Mouse (Mus musculus) left cerebral cortex, postnatal 10 days (tissue): ENCODE results near the gene Dcun1d3. TPM values are rescaled to one million over a fixed set of nuclear protein-coding genes. Genes with fewer than 3 reads are reported as not detected.

ENCODE experiments used
- DNase-seq, 2 experiments: peaks; one replicate each; pipeline ENCODE4 v3.0.0; 2021 to 2022; ENCODE audit warnings: low spot score in 2 of 2, mixed read lengths in 1 of 2; ENCODE audit errors: extremely low spot score in 1 of 2
- intact Hi-C: fragments of 180-260 bp; cut with DNase I; formaldehyde crosslinking; loops from one replicate; pipeline ENCODE4 v1.15.1; 2025
- total RNA-seq, 2 experiments: library from RNA; stranded (reverse); gene quantifications; 2 replicates each; pipeline ENCODE4 v1.2.3; 2021

Dcun1d3 gene
- total RNA-seq, result 10 to 100 TPM; 19.5 to 26.5 TPM

DNA sequence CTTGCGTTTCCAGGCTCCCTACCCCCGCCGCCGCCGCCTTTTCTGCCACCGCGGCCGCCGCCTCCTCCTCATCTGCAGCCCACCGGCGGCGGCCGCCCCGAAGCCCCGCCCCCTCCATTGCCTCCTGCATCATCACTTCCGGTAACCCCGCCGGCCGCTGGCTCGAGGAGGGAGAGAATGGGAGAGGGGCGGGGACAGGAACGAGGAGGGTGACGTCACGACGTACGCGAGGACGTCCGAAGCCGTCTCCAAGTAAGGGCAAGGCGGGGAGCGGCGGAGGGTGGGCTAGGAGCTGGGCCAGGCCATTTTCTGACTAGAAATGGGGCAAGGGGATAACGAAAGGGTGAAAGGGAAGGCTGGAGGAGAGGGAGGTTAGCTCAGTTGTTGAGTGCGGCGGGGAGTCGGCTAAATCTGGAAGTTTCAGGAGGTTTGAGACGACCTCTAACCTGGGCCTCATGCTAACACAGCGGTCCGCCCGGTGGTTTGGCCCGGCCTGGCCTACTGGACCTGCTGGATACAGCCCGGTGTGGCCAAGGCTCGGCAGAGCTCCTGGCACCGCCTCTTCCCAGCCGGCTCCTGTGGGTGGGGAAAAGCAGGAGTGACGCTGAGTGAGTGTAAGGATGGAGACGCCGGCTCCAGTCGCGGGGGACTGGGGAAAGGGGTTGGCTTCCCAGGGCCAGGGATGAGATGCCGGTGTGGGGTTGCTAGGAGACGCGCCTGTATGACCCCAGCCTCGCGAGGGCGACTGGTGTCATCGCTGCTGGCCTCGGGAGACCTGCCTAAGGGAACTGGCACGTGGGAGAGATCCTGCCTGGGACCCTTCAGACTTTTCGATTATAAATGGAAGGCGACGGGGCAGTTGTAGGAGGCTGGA, at the start of gene Dcun1d3, which contains the start of gene Lyrm1:
Gene Dcun1d3 (minus strand): TSS at position 660 of the 874 bp plus-strand sequence.
Gene Lyrm1 (plus strand): TSS at position 223 of the 874 bp plus-strand sequence.
- intact Hi-C loops, result loop anchor here (5.0 kb wide), 1 partner anchor 34 kb away; no protein-coding TSS in a partner anchor
- peak; percentile 99 to 100 for DNase-seq

DNA sequence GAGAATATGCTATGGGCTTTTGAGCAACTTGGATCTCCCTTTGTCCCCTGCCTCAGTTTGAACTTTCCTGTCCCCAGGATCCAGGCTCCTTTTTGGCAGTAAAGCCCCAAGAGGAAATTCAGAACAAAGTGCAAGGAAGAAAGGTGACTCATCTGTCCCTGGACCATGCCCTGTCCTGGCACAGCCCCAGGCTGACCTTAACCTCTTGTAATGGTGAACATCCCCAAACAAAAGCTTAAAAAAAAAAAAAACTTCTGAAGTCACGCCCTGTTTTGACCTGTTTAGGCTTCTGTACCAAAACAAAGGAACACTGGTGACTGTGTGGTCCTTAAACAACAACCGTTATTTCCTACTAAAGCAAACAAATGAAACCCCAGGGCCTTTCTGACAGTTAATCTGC, 45.5 kb upstream of the Dcun1d3 start:
- peak in 1 of 2 experiments; percentile 80 for DNase-seq
- intact Hi-C loops, result no loop called here

DNA sequence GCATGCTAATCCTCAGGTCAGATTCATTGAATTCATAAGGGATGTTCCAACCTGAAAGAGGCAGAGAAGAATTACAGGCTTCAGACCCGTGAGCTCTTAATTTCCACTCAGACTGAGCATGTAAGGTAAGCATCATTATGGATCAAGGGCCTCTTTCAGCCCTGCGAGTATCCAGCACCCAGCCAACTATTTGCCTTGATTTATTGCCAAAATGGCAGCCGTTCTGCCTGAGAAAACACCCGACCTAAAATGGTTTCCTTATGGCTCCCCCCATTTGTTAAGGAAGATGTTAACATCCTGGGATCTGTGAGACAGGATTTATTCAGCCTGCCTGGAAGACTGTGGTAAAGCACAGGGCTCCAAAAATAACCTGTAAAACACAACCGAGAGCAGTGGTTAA, 40.9 kb upstream of the Dcun1d3 start:
- intact Hi-C loops, result no loop called here
- no peak for DNase-seq

DNA sequence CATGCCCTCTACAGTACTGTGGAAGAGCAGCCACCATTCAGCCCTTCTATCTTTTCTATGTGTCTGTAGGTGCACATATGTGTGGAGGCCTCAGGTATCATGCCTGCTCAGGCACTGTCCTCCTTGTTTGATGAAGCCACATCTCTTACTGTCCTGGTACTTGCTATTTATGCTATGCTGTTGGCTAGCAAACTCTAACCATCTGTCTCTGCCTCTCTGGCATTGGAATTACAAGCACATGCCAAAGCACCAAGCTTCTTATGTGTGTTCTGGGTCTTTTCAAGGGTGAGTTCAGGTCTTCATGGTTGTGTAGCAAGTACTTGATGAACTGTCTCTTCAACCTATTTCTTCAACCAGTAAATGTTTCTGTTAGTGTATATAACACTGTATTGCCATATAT, 40.2 kb upstream of the Dcun1d3 start:
- intact Hi-C loops, result no loop called here

DNA sequence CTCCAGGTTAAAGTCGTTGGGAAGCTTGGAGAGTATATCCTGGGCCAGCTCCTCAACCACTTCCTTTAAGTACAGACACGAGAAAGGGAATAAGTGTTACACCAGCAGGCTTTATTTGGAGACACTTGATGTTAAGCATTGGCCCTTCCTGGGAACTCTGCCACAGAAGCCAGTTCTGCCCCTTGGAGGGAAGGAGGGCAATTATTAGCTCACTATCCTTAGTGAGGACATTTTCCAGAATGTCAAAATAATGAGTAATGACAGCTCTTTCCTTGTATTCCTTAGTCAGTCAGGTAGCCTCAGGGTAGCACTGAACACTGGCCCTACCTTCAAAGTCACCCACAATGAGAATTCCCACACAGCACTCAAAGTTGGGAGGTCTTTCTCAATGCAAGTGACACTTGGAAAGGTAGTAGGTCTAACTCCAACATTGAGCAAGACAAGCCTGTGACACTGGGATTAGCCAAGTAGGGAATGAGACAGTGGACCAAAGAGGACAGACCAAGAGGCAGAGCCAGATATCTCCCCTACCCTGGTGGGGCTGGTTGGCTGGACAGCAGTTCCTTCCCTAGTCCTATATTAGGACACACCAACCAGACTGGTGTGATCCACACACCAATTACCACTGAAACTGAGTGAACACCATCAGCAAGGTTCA, 32.8 kb upstream of the Dcun1d3 start:
- intact Hi-C loops, result no loop called here

More for the DNA sequence above, 40.2 kb upstream of the Dcun1d3 start:
- no peak for DNase-seq

DNA sequence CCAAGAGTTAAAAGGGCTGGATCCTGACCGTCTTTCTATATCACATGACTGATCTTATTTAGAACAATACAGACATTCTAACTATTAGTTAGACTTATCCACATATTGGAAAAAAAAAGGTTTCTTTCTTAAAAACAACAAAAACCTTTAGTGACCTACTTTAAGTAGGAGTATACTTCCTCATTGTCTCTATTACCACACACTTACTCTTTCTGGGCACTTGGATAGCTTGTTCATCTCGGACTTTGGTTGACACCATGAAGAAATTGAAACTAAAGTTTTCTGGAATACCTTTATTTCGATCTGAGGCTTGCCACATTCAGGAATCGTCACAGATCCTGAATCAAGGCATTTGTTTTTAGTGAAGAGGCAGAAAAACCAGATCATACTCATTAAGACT, 25.0 kb upstream of the Dcun1d3 start:
- intact Hi-C loops, result no loop called here
- DNase-seq, result no peak

More for the DNA sequence above, 32.8 kb upstream of the Dcun1d3 start:
- no peak for DNase-seq

DNA sequence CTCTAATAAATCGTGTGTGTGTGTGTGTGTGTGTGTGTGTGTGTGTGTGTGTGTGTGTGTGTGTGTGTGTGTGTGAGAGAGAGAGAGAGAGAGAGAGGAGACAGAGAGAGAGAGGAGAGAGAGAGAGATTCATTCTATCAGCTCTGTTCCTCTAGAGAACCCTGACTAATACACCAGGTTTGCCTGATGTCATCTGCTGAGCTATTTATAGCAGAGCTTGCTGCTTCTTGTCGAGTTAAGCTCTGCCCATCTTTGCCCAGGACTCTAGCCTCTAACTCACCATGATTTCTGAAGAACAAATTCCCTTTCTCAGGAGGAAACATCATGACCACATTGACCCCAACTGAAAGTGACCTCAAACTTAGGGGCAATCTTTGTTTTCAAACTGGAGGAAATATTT, 24.4 kb upstream of the Dcun1d3 start:
- no peak for DNase-seq

DNA sequence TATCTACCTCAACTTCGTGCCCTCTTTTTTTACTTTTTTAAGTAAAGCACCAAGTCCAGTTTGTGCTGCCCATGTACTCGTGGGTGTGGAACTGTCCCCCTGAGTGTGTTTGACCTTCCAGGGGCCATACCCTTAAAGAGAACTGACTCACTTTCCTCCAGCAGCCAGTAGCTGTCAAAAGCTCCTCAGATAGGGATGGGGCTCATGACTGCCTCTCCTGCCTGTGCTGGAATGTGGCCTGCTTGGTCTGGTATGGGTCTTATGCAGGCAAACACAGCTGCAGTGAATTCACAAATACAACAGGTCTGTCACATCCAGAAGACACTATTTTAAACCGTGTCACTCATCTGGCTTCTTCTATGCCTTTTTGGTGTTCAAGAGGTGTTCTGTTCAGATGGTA, 15.6 kb upstream of the Dcun1d3 start:
- intact Hi-C loops, result no loop called here
- DNase-seq, result no peak

More for the DNA sequence above, 24.4 kb upstream of the Dcun1d3 start:
- intact Hi-C loops, result no loop called here

DNA sequence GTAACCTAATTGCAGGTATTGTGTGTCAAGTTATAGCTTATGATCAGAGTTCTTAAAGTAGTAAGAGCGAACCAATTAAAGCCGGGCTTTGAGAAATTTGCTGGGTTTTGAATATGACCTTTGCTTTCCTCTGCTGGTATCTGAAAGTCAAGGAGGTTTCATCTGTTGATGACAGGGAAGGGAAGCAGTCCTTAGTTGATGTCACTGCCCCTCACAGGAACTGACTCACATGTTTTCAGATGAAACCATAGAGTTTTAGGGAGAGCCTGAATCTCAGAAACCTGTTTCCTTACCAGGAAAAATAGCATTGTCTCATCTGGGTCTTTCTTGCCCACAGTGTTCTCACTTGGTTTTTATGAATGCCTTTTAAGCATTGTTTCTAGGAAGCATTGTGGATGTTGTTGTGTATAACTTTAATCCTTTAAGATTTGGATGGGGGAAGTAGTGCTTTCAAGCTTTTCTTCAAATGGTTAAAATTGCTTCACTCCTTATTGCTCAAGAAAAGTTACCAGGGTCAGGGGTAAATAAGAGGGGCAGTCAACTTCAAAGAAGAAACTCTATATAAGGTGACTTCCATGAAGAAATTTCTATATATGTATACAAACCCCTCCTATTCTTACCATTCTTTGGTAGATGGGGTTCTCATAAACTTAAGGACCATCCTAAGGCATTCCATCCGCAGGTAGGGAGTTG, 10.6 kb upstream of the Dcun1d3 start:
- intact Hi-C loops, result no loop called here
- DNase-seq, result no peak

DNA sequence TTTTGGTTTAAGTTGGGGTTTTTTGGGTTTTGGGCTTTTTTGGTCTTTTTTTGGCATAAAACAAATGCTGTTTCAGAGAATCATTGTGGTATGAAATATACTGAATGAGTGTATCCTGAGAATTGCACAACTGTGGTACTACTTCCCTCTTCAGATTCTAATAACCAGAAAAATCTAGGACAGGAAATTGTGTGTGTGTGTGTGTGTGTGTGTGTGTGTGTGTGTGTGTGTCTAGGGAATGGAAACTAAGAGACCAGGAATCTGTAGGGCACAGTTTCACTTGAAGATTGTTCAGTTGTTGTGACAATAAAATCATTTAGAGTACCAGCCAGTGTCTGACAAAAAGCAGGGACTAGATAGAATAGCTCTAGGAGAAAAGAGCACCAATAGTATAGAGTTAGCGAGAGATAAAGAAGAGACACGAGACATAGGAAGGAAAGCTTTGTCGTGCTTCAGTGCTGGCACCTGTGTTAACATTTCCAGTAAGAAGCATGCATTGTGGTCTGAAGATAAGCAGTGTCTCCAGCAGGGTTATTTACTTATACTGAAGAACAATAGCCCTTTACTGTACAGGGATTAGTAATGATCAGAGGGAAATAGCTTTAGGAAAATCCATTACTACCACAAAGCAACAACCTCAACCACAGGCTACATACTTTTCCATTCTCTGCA, 3.4 kb upstream of the Dcun1d3 start:
- intact Hi-C loops, result loop anchor here (5.0 kb wide), 1 partner anchor 37 kb away; no protein-coding TSS in a partner anchor
- no peak for DNase-seq

DNA sequence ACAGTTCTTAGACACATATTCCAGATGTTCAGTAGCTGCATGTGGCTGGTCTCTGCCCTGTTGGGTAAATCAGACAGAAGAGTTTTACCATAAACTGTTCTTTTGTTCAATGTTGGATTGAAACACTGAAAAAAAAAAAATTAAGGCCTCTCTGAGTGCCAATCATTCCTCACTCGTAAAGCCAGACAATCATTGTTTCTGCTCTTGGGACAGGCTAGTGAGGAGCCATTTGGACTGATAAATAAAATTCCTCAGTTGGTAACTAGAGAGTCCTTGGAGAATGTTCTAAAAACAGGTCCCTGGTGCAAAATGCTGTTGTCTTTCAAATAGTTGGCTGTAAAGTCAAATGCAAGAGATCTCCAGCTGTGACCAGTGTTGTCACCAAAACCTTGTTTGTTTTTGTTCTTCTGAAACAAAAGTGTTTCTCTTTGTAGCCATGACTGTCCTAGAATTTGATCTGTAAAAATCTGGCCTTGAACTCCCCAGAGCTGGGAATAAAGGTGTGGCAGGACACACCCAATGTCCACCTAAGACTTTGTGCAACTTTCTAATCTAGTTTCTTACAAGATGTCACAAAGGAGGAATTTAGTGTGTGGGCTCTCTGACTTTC, 2.3 kb upstream of the Dcun1d3 start:
- DNase-seq, result no peak
- intact Hi-C loops, result loop anchor here (5.0 kb wide), 1 partner anchor 36 kb away; no protein-coding TSS in a partner anchor

DNA sequence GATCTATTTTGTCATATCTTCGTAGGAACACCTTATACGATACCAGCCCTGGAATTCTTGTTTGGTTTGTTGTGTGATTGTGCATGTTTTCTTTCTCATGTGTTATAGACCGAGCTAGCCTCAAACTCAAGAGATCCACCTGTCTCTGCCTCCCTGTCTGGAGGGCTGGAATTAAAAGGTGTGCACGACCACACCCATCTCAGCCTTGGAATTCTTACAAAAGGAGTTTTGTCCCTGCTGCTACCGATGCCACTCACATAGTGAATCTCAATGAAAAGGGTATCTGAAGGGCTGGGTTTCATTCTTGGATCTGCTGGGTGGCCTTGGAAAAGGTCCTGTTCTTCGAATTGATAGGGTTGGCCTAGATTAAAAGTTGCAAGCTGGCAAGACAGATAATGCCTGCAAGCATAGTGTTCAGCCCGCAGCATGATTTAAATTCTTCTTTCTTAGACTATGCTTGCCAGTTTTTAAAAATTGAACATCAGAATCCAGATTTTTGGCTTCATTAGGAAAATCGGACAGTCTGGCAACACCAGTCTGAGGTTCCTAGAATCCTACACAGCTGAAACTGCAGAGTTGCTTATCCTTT, 1.5 kb upstream of the Dcun1d3 start:
- no peak for DNase-seq
- intact Hi-C loops, result loop anchor here (5.0 kb wide), 1 partner anchor 35 kb away; no protein-coding TSS in a partner anchor

DNA sequence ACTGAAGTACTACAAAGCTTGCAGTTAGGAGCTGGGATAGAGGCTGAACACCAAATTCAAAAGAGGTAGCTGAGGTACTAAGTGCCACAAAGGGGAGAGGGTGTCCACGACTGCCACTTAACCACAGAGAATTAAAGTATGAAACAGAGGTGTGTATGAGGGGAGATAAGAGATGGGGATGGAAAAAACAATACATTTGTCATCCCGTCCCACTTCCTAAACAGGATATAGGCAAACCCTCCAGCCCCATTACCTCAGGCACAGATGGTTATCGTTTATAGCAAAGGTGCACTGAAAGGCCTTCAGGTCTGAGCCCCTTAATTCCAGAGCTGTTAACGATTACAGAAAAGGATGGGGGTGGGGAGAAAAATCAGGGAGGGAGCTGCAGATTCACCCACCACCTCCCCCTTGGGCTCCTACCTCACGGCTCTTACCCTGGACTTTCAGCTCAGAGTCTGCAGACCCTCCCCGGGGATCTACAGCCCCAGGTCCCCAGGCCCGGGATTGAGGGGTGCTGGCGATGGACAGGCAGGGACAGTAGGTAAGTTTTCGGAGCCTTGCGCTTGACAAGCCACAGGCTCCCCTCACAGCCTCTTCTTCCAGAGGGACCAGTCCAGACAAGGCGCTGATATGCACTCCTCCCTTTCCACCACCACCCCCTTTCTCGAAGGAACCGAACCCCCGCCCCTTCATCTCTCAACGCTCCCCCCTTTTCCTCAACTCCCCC, 1.1 kb downstream of the Dcun1d3 start:
- intact Hi-C loops, result loop anchor here (5.0 kb wide), 1 partner anchor 33 kb away; no protein-coding TSS in a partner anchor
- peak in 1 of 2 experiments; percentile 26 for DNase-seq

DNA sequence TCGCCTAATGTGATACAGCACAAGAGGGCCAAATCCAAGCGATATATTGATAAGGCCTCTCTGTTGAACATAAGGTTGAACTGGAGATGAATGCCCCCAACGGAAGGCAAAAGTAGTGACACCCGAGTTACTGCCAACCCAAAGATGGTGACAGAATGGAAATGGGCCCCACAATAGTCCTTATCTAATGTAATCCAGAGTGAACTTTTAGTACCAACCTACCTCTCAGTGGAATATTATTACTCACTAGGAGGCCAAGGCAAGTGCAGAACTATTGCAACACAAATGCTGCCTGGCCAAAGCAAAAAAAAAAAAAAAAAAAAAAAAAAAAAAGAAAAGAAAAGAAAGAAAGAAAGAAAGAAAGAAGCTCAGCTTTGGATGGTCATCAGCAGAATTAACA, 3.4 kb downstream of the Dcun1d3 start:
- no peak for DNase-seq
- intact Hi-C loops, result no loop called here

DNA sequence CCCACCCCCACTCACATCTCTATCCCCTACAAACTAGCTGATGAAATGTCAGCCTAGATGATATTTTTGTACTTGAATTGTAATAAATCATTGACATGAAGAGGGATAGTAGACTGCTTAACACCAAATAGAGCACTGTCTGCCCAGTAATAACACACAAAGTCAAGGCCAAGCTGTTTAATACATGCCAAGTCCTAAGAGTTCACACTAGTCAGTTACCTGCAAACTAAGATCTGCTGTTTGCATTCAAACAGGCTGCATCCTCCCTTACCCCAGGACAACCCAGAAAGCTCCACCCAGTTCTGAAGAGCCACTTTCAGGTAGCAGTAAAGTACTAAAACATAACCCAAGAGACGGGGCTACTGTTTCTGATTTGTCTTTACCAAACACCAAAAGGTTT, 3.9 kb downstream of the Dcun1d3 start:
- intact Hi-C loops, result no loop called here
- DNase-seq, result no peak

DNA sequence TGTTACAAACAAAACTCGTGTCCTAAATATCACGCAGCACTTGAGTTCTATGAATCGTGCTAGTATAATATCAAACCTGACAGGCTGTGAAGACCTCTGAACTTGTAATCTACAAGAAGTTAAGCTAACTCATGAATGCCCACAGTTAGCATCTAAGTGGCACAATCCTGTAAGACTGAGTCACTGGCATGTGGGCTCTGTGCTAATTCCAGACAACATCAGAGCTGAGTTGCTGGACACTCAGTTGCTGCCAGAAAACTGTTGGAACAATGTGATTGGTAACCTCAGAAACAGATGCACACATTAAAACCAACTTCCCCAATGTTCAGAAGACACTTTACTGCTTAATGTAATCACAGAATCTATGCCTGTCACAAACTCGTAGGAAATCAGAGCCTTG, 8.2 kb downstream of the Dcun1d3 start:
- intact Hi-C loops, result no loop called here
- DNase-seq, result no peak

DNA sequence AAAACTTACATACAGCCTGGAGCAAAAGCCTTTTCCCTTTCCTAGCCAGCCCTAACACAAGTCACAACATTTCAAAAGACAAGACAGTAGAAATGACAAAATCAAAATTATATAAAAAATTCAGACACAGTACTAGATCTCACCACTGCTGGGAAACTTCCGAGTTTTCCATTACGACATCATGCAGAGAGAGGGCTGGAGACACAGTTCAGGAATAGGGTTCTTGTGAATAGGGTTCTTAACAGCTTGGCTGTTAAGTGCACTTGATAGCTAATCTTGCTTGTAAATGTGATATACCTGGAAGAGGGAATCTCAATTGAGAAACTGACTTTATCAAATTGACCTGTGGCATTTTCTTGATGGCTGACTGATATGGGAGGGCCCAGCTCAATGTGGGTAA, 14.9 kb downstream of the Dcun1d3 start:
- DNase-seq, result no peak
- intact Hi-C loops, result no loop called here
